Mouse (Mus musculus): ENCODE results near the gene Tbr1. TPM values are rescaled to one million over a fixed set of nuclear protein-coding genes. Genes with fewer than 3 reads are reported as not detected.

Tbr1 gene
- polyA plus RNA-seq, 1 experiment = not detected

DNA sequence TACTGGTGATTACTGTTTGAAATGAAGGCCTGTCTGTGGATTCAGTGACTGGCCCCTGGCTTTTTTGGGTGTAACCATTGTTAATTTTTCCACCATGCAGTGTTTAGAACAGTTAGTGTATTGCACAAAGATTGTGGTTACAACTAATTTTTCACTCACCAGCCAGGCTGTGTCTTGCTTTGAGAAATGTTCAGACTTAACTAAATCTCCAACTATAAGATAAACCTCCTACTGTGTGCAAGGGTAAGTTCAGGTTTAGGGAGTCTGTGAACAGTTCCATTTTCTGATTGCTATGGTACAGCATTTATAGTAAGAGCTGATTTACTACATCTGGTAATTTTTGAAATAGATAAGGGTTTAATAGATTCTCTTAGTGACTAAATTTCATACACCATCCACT, 21.9 kb upstream of the Tbr1 start:
- H3K9me3 ChIP-seq (replicated peaks; ENCODE audit: control insufficient read depth, insufficient read depth, low read length, poor library complexity, severe bottlenecking) = no peaks in the 10 kb centered on the region
- no peak for TF ChIP-seq CTCF (IDR thresholded peaks at IDR 0.05; ENCODE audit: low read depth, low read length)
- no peak for TF ChIP-seq EP300 (IDR thresholded peaks at IDR 0.05; ENCODE audit: insufficient read depth, low read depth, low read length)
- no peak for TF ChIP-seq POLR2A (IDR thresholded peaks at IDR 0.05; ENCODE audit: insufficient read depth, low read length)
- peaks cover 9% of the 10 kb centered on the region for H3K36me3 ChIP-seq (ENCODE audit: control insufficient read depth, insufficient read depth, low read length, poor library complexity, severe bottlenecking)
- H3K4me3 ChIP-seq (ENCODE audit: low read depth, low read length) = no peak overlapping the region
- no peaks in the 10 kb centered on the region for H3K27me3 ChIP-seq (ENCODE audit: control insufficient read depth, insufficient read depth, low read length, poor library complexity, severe bottlenecking)
- no peaks in the 10 kb centered on the region for H3K4me1 ChIP-seq (ENCODE audit: control insufficient read depth, insufficient read depth, low read length)
- no peak overlapping the region for H3K9ac ChIP-seq (ENCODE audit: low read depth, poor library complexity, severe bottlenecking)
- no peak overlapping the region for H3K27ac ChIP-seq (ENCODE audit: insufficient read depth, low read length)

DNA sequence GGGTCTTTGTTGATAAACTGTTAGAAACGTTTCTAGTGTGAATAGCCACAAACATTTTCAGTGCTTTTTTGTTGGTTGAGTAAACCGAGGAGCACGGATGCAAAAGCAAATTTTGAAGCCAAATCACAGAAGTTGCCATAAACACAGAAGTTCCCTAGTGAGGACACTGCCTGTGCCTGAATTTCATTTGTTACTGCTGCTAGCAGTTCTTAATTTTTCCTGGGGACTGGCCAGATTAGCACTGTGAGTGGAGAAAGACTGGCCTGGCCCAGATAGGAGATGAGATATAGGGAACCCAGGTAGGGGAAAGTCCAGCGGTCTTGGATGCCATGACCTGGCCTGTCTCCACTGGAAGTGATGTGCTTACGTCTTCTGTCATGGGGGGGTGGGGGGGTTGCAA, 7.8 kb upstream of the Tbr1 start:
- no peaks in the 10 kb centered on the region for H3K27me3 ChIP-seq (ENCODE audit: control insufficient read depth, insufficient read depth, low read length, poor library complexity, severe bottlenecking)
- no peak overlapping the region for H3K9ac ChIP-seq (ENCODE audit: low read depth, poor library complexity, severe bottlenecking)
- H3K27ac ChIP-seq (ENCODE audit: insufficient read depth, low read length) = no peak overlapping the region
- H3K36me3 ChIP-seq (ENCODE audit: control insufficient read depth, insufficient read depth, low read length, poor library complexity, severe bottlenecking) = peaks cover 2% of the 10 kb centered on the region; the same call in 1 of the 2 replicates
- TF ChIP-seq EP300 (IDR thresholded peaks at IDR 0.05; ENCODE audit: insufficient read depth, low read depth, low read length) (no peak), POLR2A (IDR thresholded peaks at IDR 0.05; ENCODE audit: insufficient read depth, low read length) (no peak), CTCF (IDR thresholded peaks at IDR 0.05; ENCODE audit: low read depth, low read length) (no peak)
- H3K9me3 ChIP-seq (replicated peaks; ENCODE audit: control insufficient read depth, insufficient read depth, low read length, poor library complexity, severe bottlenecking) = no peaks in the 10 kb centered on the region
- no peak overlapping the region for H3K4me3 ChIP-seq (ENCODE audit: low read depth, low read length)
- no peaks in the 10 kb centered on the region for H3K4me1 ChIP-seq (ENCODE audit: control insufficient read depth, insufficient read depth, low read length)

DNA sequence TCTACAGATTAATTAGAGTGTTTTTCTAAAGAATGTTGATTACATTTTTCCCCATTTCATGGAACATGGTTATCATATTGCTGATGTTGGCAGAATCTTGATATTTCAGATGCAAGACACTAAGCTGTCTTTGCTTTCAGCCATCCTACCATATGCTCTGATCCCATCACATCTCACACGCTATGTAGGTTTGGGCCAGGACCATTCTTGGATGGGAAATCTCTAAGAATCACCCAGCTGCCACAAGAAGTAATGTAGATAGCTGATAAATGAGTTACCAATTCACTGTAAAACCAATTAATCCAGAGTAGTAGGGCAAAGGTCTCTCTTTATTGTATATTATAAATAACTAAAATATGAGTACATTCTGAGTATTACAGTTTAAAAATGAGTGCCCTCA, 4.7 kb upstream of the Tbr1 start:
- TF ChIP-seq EP300 (IDR thresholded peaks at IDR 0.05; ENCODE audit: insufficient read depth, low read depth, low read length) (no peak), CTCF (IDR thresholded peaks at IDR 0.05; ENCODE audit: low read depth, low read length) (no peak), POLR2A (IDR thresholded peaks at IDR 0.05; ENCODE audit: insufficient read depth, low read length) (no peak)
- no peak overlapping the region for H3K9ac ChIP-seq (ENCODE audit: low read depth, poor library complexity, severe bottlenecking)
- no peaks in the 10 kb centered on the region for H3K9me3 ChIP-seq (replicated peaks; ENCODE audit: control insufficient read depth, insufficient read depth, low read length, poor library complexity, severe bottlenecking)
- H3K27ac ChIP-seq (ENCODE audit: insufficient read depth, low read length) = no peak overlapping the region
- no peaks in the 10 kb centered on the region for H3K4me1 ChIP-seq (ENCODE audit: control insufficient read depth, insufficient read depth, low read length)
- no peak overlapping the region for H3K4me3 ChIP-seq (ENCODE audit: low read depth, low read length)
- no peaks in the 10 kb centered on the region for H3K27me3 ChIP-seq (ENCODE audit: control insufficient read depth, insufficient read depth, low read length, poor library complexity, severe bottlenecking)
- peaks cover 3% of the 10 kb centered on the region; the same call in 1 of the 2 replicates for H3K36me3 ChIP-seq (ENCODE audit: control insufficient read depth, insufficient read depth, low read length, poor library complexity, severe bottlenecking)

DNA sequence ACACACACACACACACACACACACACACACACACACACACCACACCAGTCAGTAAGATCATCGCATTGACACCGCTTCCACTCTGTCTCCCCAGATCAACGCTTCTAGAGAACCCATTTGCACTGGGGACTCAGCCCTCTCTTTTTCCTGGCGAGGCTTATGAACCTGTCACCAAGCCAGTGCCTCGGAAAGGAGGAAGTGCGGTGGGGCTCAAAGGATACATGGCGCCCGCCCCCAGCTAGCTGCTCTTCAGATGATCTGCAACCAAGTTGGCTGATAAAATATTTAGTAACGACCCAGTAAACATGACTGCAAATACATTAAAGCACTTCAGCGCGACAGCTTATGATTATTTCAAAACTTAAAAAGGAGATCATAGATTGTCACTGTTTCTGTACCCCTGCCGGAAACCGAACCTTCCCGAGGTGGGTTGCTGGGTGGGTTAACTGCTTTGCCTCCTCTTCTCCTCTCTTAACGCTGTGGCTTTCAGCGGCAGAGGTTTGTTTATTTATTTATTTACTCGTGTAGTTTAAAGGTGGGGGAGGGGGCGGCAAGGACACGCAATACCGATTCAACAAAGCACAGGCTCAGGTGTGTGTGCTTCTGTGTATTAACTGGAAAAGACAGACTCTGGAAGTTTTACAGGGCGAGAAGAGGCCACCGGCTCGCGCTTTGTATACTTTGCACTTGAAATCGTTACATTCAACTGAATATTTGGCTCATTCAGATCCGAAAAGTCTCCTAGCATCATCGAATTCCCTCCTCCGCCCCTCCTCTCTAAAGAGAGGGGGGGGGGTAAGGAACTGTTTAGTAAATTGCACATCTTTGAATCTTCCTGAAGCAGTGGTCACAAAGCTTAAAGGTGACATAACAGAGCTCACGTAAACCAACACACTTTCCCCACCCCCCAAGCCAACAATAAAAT, 975 bp downstream of the Tbr1 start:
- H3K4me1 ChIP-seq (ENCODE audit: control insufficient read depth, insufficient read depth, low read length) = no peaks in the 10 kb centered on the region
- peaks cover 3% of the 10 kb centered on the region; the same call in 1 of the 2 replicates for H3K36me3 ChIP-seq (ENCODE audit: control insufficient read depth, insufficient read depth, low read length, poor library complexity, severe bottlenecking)
- no peaks in the 10 kb centered on the region for H3K9me3 ChIP-seq (replicated peaks; ENCODE audit: control insufficient read depth, insufficient read depth, low read length, poor library complexity, severe bottlenecking)
- no peak overlapping the region for H3K27ac ChIP-seq (ENCODE audit: insufficient read depth, low read length)
- no peak overlapping the region for H3K4me3 ChIP-seq (ENCODE audit: low read depth, low read length)
- no peak for TF ChIP-seq CTCF (IDR thresholded peaks at IDR 0.05; ENCODE audit: low read depth, low read length)
- TF ChIP-seq EP300 (IDR thresholded peaks at IDR 0.05; ENCODE audit: insufficient read depth, low read depth, low read length) = no peak
- H3K27me3 ChIP-seq (ENCODE audit: control insufficient read depth, insufficient read depth, low read length, poor library complexity, severe bottlenecking) = peaks cover 13% of the 10 kb centered on the region
- no peak overlapping the region for H3K9ac ChIP-seq (ENCODE audit: low read depth, poor library complexity, severe bottlenecking)

DNA sequence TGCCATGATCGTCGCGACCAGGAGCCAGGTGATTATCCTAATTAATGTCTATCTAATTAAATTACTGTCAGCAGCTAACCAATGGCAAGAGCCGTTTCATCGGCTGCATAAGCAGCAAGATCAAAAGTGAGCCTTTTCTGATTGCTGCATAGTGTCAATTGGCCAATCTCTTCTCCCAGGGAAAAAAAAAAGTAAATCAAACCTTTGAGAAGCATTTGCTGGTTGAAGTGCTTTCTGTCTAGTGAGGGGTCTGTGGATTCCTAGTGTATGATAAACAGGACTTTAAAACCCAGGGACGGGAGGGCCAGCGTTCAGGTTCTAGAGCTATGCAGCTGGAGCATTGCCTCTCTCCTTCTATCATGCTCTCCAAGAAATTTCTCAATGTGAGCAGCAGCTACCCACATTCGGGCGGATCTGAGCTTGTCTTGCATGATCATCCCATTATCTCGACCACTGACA, 1.7 kb downstream of the Tbr1 start:
- Histone ChIP-seq H3K4me1 (ENCODE audit: control insufficient read depth, insufficient read depth, low read length) (no peaks in the 10 kb centered on the region), H3K9me3 (replicated peaks; ENCODE audit: control insufficient read depth, insufficient read depth, low read length, poor library complexity, severe bottlenecking) (no peaks in the 10 kb centered on the region), H3K27ac (ENCODE audit: insufficient read depth, low read length) (no peak overlapping the region), H3K4me3 (ENCODE audit: low read depth, low read length) (no peak overlapping the region), H3K36me3 (ENCODE audit: control insufficient read depth, insufficient read depth, low read length, poor library complexity, severe bottlenecking) (peaks cover 3% of the 10 kb centered on the region; the same call in 1 of the 2 replicates), H3K9ac (ENCODE audit: low read depth, poor library complexity, severe bottlenecking) (no peak overlapping the region), H3K27me3 (ENCODE audit: control insufficient read depth, insufficient read depth, low read length, poor library complexity, severe bottlenecking) (peaks cover 13% of the 10 kb centered on the region)
- no peak for TF ChIP-seq CTCF (IDR thresholded peaks at IDR 0.05; ENCODE audit: low read depth, low read length)
- TF ChIP-seq POLR2A (IDR thresholded peaks at IDR 0.05; ENCODE audit: insufficient read depth, low read length) = no peak
- TF ChIP-seq EP300 (IDR thresholded peaks at IDR 0.05; ENCODE audit: insufficient read depth, low read depth, low read length) = no peak
